Mouse (Mus musculus) liver, embryonic 12.5 days (tissue): ENCODE results near the gene Dusp14. TPM values are rescaled to one million over a fixed set of nuclear protein-coding genes. Genes with fewer than 3 reads are reported as not detected.

Source experiments
- ATAC-seq: fragments of 200-750 bp; cut with Nextera tagmentation; 2 replicates; pipeline ENCODE4 v1.8.0; 2017; ENCODE audit warnings: moderate number of reproducible peaks, mild to moderate bottlenecking, moderate library complexity
- H3K27ac ChIP-seq: fragments of 300-500 bp; sonication (generic); 2 replicates; pipeline ENCODE4 v1.5.1; 2016; ENCODE audit warnings: mild to moderate bottlenecking
- H3K27me3 ChIP-seq: fragments of 300-500 bp; sonication (generic); replicated peaks from 2 replicates; pipeline ENCODE4 v1.6.1; 2016; ENCODE audit warnings: mild to moderate bottlenecking, moderate library complexity
- H3K36me3 ChIP-seq: fragments of 300-500 bp; sonication (generic); 2 replicates; pipeline ENCODE4 v1.6.1; 2016; ENCODE audit warnings: mild to moderate bottlenecking, moderate library complexity
- H3K4me1 ChIP-seq: fragments of 300-500 bp; sonication (generic); 2 replicates; pipeline ENCODE4 v1.6.1; 2016
- H3K4me2 ChIP-seq: fragments of 300-500 bp; sonication (generic); 2 replicates; pipeline ENCODE4 v1.6.1; 2016; ENCODE audit warnings: mild to moderate bottlenecking, moderate library complexity
- H3K4me3 ChIP-seq: fragments of 300-500 bp; sonication (generic); 2 replicates; pipeline ENCODE4 v1.5.1; 2016; ENCODE audit warnings: mild to moderate bottlenecking, moderate library complexity
- H3K9ac ChIP-seq: fragments of 300-500 bp; sonication (generic); 2 replicates; pipeline ENCODE4 v1.6.1; 2016; ENCODE audit warnings: mild to moderate bottlenecking, moderate library complexity
- H3K9me3 ChIP-seq: fragments of 300-500 bp; sonication (generic); replicated peaks from 2 replicates; pipeline ENCODE4 v1.6.1; 2016; ENCODE audit warnings: mild to moderate bottlenecking, moderate library complexity
- WGBS: fragments of 180-500 bp; shearing (Covaris S2); methylation state at CpG from one replicate; pipeline ENCODE4 v1.1.7; 2016; ENCODE audit not compliant: insufficient replicate concordance; 5-methylcytosine and 5-hydroxymethylcytosine counted together
- polyA plus RNA-seq: library from polyadenylated mRNA; unstranded; fragments of >200 nt; fragmentation: Nextera tagmentation; extraction: Ambion mirVana; gene quantifications from 2 replicates; pipeline ENCODE4 v1.2.1, GENCODE M21; 2016

Dusp14 gene
- polyA plus RNA-seq, 1 experiment from 2014 or later: 1.1 TPM

DNA sequence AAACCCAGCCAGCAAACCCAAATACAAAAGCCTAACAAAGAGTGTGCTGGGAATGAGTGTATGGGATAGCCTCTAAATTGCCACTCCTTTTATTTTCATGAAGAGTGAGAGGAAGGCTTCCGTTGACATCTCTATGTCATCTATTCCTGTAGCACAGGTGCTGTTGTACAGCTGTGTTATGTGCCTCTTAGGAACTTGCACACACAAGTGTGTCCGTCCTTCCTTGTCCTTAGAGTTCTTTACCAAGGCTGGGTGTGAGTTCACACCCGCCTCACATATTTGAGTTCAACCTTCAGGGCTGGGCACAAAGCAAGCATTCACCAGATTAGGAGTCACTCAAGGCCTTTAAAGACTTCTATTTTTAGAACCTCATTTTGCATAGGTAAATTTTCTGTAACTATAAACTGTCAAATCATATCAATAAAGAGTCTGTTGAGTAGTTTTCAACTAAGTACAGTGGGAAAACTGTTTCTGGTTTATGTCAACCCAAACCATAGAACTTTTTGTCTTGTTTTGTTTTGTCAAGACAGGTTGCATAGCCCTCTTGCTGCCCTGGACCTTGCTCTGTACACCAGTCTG lies 5.3 kb downstream of the Dusp14 start:
- Histone ChIP-seq H3K4me3 (no peak overlapping the region), H3K9me3 (no peaks in the 10 kb centered on the region), H3K4me2 (no peak overlapping the region), H3K36me3 (no peaks in the 10 kb centered on the region), H3K27ac (no peak overlapping the region), H3K27me3 (peaks cover 48% of the 10 kb centered on the region), H3K9ac (no peak overlapping the region), H3K4me1 (peaks cover 25% of the 10 kb centered on the region)
- ATAC-seq: no peak
- 70% methylated on average over 3 of the region's 3 CpGs for WGBS

- Histone ChIP-seq H3K27me3 (peaks cover 39% of the 10 kb centered on the region), H3K27ac (no peak overlapping the region), H3K9me3 (no peaks in the 10 kb centered on the region), H3K36me3 (no peaks in the 10 kb centered on the region), H3K4me1 (peaks cover 16% of the 10 kb centered on the region), H3K4me2 (no peak overlapping the region), H3K4me3 (no peak overlapping the region), H3K9ac (no peak overlapping the region)
- ATAC-seq: no peak
- WGBS: 30% methylated on average over 2 of the region's 2 CpGs
Measured at GRCm38 (mm10) chr11:84062805-84063204, 6.3 kb downstream of the Dusp14 start.

DNA sequence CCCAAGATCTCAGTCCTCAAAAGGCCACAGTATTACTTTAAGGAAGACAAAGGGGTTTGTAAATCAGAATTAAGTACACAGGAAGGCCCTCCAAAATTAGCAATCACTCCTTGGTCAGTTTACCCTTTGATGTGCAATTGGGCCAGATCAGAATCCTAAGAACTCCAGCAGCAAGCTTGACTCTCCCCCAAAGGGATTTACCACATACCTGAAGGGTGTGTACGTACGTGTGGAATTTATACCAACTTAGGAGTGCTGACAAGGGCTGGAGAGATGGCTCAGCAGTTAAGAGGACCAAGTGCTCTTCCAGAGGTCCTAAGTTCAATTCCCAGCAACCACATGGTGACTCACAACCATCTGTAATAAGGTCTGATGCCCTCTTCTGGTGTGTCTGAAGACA lies 7.2 kb downstream of the Dusp14 start:
- Histone ChIP-seq H3K4me1 (peaks cover 9% of the 10 kb centered on the region), H3K27ac (no peak overlapping the region), H3K4me2 (no peak overlapping the region), H3K27me3 (peaks cover 29% of the 10 kb centered on the region), H3K4me3 (no peak overlapping the region), H3K36me3 (no peaks in the 10 kb centered on the region), H3K9me3 (no peaks in the 10 kb centered on the region), H3K9ac (no peak overlapping the region)
- no peak for ATAC-seq
- whole genome bisulfite sequencing: 75% methylated on average over 2 of the region's 2 CpGs

DNA sequence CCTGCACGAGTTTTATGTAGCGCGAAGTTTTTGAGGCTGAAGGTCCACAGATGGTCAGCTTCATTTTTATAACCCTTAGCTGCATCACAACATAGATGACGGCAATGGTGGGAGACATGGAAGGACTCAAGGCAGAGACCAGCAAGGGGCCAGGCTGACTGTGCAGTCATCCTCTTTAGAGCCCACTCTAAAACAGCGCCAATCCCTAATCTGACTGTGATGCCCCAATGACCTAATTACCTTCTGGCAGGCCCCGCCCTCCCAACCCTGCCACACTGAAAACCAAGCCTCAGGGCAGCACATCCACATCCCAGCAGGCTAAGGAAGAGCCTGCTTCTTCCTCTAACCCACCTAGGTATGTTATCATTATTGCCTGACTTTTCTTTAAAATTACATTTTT lies 8.4 kb downstream of the Dusp14 start:
- peaks cover 17% of the 10 kb centered on the region for H3K27me3 ChIP-seq
- no peaks in the 10 kb centered on the region for H3K9me3 ChIP-seq
- H3K9ac ChIP-seq: no peak overlapping the region
- no peak overlapping the region for H3K27ac ChIP-seq
- no peak overlapping the region for H3K4me2 ChIP-seq
- H3K36me3 ChIP-seq: no peaks in the 10 kb centered on the region
- 71% methylated on average over 6 of the region's 6 CpGs for WGBS
- ATAC-seq: no peak
- no peak overlapping the region for H3K4me3 ChIP-seq
- H3K4me1 ChIP-seq: peaks cover under 1% of the 10 kb centered on the region; the same call in 1 of the 2 replicates

DNA sequence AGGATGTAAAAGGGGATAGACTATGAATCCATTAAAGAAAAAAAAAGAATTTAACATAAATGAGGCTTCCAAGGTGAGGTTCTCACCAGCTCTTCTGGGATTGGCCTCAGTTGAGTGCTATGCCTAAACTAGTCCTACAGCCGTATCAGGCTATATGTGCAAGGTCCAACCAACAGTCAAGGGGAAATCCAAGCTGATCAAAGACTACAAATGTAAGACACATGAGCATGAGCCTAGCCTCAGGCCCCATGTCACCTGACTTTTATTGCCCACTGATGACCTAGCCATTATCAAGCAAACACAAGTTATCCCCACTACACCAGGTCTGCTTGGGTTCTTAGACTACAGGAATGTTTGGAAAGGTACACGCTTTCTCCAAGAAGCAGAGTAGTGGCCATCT lies 9.3 kb downstream of the Dusp14 start:
- Histone ChIP-seq H3K27me3 (peaks cover 13% of the 10 kb centered on the region), H3K36me3 (no peaks in the 10 kb centered on the region), H3K4me2 (no peak overlapping the region), H3K27ac (no peak overlapping the region), H3K4me3 (no peak overlapping the region), H3K9ac (no peak overlapping the region), H3K9me3 (no peaks in the 10 kb centered on the region), H3K4me1 (no peaks in the 10 kb centered on the region)
- no peak for ATAC-seq
- 71% methylated on average over 2 of the region's 2 CpGs for WGBS

- Histone ChIP-seq H3K4me3 (no peak overlapping the region), H3K27me3 (no peaks in the 10 kb centered on the region; the same call in 1 of the 2 replicates), H3K9ac (no peak overlapping the region), H3K9me3 (no peaks in the 10 kb centered on the region), H3K36me3 (no peaks in the 10 kb centered on the region), H3K4me1 (no peaks in the 10 kb centered on the region), H3K4me2 (no peak overlapping the region), H3K27ac (no peak overlapping the region)
- WGBS: 66% methylated on average over 2 of the region's 2 CpGs
- no peak for ATAC-seq
Measured at GRCm38 (mm10) chr11:84057418-84057817, 11.6 kb downstream of the Dusp14 start.

GRCm38 (mm10) chr11:84053524-84054163 lies 15.4 kb downstream of the Dusp14 start:
- H3K9me3 ChIP-seq: no peaks in the 10 kb centered on the region
- no peaks in the 10 kb centered on the region for H3K36me3 ChIP-seq
- WGBS: 64% methylated on average over 10 of the region's 10 CpGs
- no peak for ATAC-seq
- no peaks in the 10 kb centered on the region for H3K4me1 ChIP-seq
- no peak overlapping the region for H3K4me3 ChIP-seq
- H3K27me3 ChIP-seq: peaks cover 3% of the 10 kb centered on the region
- no peak overlapping the region for H3K4me2 ChIP-seq
- no peak overlapping the region for H3K27ac ChIP-seq
- H3K9ac ChIP-seq: no peak overlapping the region

- H3K4me3 ChIP-seq: no peak overlapping the region
- no peak for ATAC-seq
Measured at GRCm38 (mm10) chr11:84053055-84053454, 16.0 kb downstream of the Dusp14 start.

GRCm38 (mm10) chr11:84048411-84048810 lies 20.6 kb downstream of the Dusp14 start:
- Histone ChIP-seq H3K9ac (no peak overlapping the region), H3K36me3 (no peaks in the 10 kb centered on the region), H3K27me3 (peaks cover 7% of the 10 kb centered on the region; the same call in 1 of the 2 replicates), H3K4me3 (no peak overlapping the region), H3K4me1 (peaks cover 10% of the 10 kb centered on the region), H3K9me3 (no peaks in the 10 kb centered on the region), H3K4me2 (no peak overlapping the region), H3K27ac (no peak overlapping the region)
- 69% methylated on average over 10 of the region's 10 CpGs for WGBS
- no peak for ATAC-seq

More at GRCm38 (mm10) chr11:84053055-84053454, 16.0 kb downstream of the Dusp14 start:
- H3K9ac ChIP-seq: no peak overlapping the region
- peaks cover 7% of the 10 kb centered on the region for H3K27me3 ChIP-seq
- no peak overlapping the region for H3K4me2 ChIP-seq
- no peaks in the 10 kb centered on the region for H3K9me3 ChIP-seq
- no peak overlapping the region for H3K27ac ChIP-seq
- H3K4me1 ChIP-seq: no peaks in the 10 kb centered on the region
- no peaks in the 10 kb centered on the region for H3K36me3 ChIP-seq
- 72% methylated on average over 7 of the region's 7 CpGs for WGBS

GRCm38 (mm10) chr11:84047270-84047669 lies 21.8 kb downstream of the Dusp14 start:
- no peak overlapping the region for H3K4me2 ChIP-seq
- H3K27ac ChIP-seq: no peak overlapping the region
- peaks cover 7% of the 10 kb centered on the region; the same call in 1 of the 2 replicates for H3K27me3 ChIP-seq
- no peak overlapping the region for H3K4me3 ChIP-seq
- H3K36me3 ChIP-seq: peaks cover 10% of the 10 kb centered on the region
- H3K4me1 ChIP-seq: peaks cover 10% of the 10 kb centered on the region
- no peak overlapping the region for H3K9ac ChIP-seq
- WGBS: 53% methylated on average over 4 of the region's 4 CpGs
- no peaks in the 10 kb centered on the region for H3K9me3 ChIP-seq
- ATAC-seq: no peak

DNA sequence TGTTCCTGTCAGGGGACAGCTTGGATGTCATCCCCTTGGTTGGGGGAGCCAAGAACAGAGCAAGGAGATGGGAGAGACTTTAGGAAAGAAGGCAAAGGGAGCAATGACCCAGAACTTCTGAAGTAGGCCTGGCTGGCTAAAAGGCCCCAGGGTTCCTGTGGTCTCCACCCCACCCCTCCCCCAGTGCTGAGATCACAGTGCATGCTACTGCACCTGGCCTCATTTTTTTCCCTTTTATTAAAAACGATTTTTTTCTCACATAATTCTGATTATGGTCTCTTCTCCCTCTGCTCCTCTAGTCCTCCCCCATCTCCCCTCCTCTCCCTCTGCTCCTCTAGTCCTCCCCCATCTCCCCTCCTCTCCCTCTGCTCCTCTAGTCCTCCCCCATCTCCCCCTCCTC lies 24.1 kb downstream of the Dusp14 start:
- Histone ChIP-seq H3K4me3 (no peak overlapping the region), H3K36me3 (peaks cover 32% of the 10 kb centered on the region), H3K4me1 (peaks cover 10% of the 10 kb centered on the region), H3K27ac (no peak overlapping the region), H3K4me2 (no peak overlapping the region), H3K27me3 (peaks cover 7% of the 10 kb centered on the region; the same call in 1 of the 2 replicates), H3K9me3 (no peaks in the 10 kb centered on the region), H3K9ac (no peak overlapping the region)
- ATAC-seq: no peak
- 21% methylated on average over 1 of the region's 1 CpGs for WGBS

DNA sequence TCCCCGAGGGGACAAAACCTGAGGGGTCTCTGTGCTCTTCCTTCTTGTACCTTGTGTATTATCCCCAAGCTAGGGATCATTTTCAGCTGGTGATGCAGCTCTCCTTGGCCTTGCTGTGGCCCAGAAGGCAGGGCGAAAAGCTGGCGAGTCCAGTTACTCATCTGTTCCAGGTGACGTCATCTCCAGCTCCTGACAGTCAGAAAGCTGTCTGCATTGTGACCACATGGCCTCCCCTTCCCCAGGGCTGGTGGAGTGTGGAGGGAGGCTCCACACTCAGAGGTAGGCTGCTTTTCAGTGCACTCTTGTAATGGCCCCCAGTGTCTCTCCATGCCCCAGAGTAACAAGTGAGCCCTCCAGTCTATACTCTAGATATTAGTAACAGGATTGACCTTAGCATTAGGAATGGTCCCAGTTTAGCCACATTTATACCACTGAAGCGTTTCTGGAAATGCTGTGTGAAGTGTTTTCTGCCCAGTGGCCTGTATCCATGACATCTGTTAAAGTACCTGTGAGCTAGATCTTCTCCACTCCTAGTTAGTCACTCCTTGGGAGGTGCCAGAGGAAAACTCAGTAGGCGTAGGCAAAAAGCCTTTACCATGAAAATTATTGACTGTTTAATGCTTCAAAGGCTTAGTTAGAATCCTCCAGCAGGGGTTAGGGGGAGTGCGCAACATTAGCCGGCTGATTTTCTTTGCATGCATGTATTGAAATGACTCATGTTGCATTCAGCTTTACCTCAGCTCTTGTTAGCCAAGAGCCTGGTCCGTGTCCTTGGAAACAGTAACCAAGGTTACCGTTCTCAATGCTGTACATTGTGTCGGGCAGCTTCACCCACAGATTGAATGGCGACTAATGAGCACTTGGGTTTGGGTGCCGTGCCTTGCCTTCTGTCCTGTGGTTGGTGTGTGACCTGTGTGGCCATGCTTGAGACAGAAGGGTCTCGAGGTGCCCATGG lies 26.0 kb downstream of the Dusp14 start:
- Histone ChIP-seq H3K27ac (no peak overlapping the region), H3K4me1 (peaks cover 10% of the 10 kb centered on the region), H3K9ac (no peak overlapping the region), H3K27me3 (no peaks in the 10 kb centered on the region), H3K9me3 (no peaks in the 10 kb centered on the region), H3K4me3 (no peak overlapping the region), H3K36me3 (peaks cover 51% of the 10 kb centered on the region), H3K4me2 (no peak overlapping the region)
- WGBS: 76% methylated on average over 14 of the region's 14 CpGs
- ATAC-seq: no peak
